Mouse (Mus musculus) limb, embryonic 10.5 days (tissue): ENCODE data around the gene Gm20604. TPM values are rescaled to one million over a fixed set of nuclear protein-coding genes. Genes with fewer than 3 reads are reported as not detected.
A peak's percentile ranks its signal among the peaks of the same experiment; 100 is the strongest.

ENCODE experiments used
- DNase-seq: peaks from one replicate; pipeline ENCODE4 v3.0.0-alpha.2; 2017; ENCODE audit warnings: low spot score
- H3K27ac ChIP-seq: fragments of 300-500 bp; sonication (generic); 2 replicates; pipeline ENCODE4 v1.5.1; 2016; ENCODE audit warnings: mild to moderate bottlenecking
- H3K27me3 ChIP-seq: fragments of 300-500 bp; sonication (generic); 2 replicates; pipeline ENCODE4 v1.6.1; 2016; ENCODE audit warnings: low read depth, mild to moderate bottlenecking; ENCODE audit not compliant: poor library complexity, severe bottlenecking
- H3K36me3 ChIP-seq: fragments of 300-500 bp; sonication (generic); 2 replicates; pipeline ENCODE4 v1.6.1; 2016; ENCODE audit warnings: mild to moderate bottlenecking, moderate library complexity
- H3K4me1 ChIP-seq: fragments of 300-500 bp; sonication (generic); 2 replicates; pipeline ENCODE4 v1.6.1; 2016
- H3K4me3 ChIP-seq: fragments of 300-500 bp; sonication (generic); 2 replicates; pipeline ENCODE4 v1.5.1; 2016; ENCODE audit warnings: mild to moderate bottlenecking, moderate library complexity
- H3K9me3 ChIP-seq: fragments of 300-500 bp; sonication (generic); replicated peaks from 2 replicates; pipeline ENCODE4 v1.6.1; 2016; ENCODE audit warnings: mild to moderate bottlenecking
- WGBS: fragments of 180-500 bp; shearing (Covaris S2); methylation state at CpG from one replicate; pipeline ENCODE4 v1.1.7; 2016; 5-methylcytosine and 5-hydroxymethylcytosine counted together
- polyA plus RNA-seq: library from polyadenylated mRNA; unstranded; fragments of >200 nt; fragmentation: Nextera tagmentation; extraction: Ambion mirVana; gene quantifications from 2 replicates; pipeline ENCODE4 v1.2.1, GENCODE M21; 2016

Gene Gm20604
- polyA plus RNA-seq, 1 experiment from 2014 or later, result 33.8 TPM

GRCm38 (mm10) chr12:102710851-102711375 lies 47.6 kb downstream of the Gm20604 start:
- Histone ChIP-seq H3K9me3 (no peaks in the 10 kb centered on the region), H3K4me3 (no peak overlapping the region), H3K27ac (no peak overlapping the region), H3K36me3 (no peaks in the 10 kb centered on the region), H3K27me3 (peaks cover 8% of the 10 kb centered on the region; the same call in 1 of the 2 replicates), H3K4me1 (peaks cover 21% of the 10 kb centered on the region)
- DNase-seq, result no peak
- WGBS, result 65% methylated on average over 4 of the region's 4 CpGs

- no peak overlapping the region for H3K27ac ChIP-seq
- 91% methylated on average over 5 of the region's 5 CpGs for WGBS
- no peak overlapping the region for H3K4me3 ChIP-seq
- peaks cover 8% of the 10 kb centered on the region; the same call in 1 of the 2 replicates for H3K27me3 ChIP-seq
- no peaks in the 10 kb centered on the region for H3K36me3 ChIP-seq
- H3K4me1 ChIP-seq, result peaks cover 30% of the 10 kb centered on the region
- DNase-seq, result no peak
- H3K9me3 ChIP-seq, result no peaks in the 10 kb centered on the region
Measured at GRCm38 (mm10) chr12:102709896-102710295, 48.6 kb downstream of the Gm20604 start.

DNA sequence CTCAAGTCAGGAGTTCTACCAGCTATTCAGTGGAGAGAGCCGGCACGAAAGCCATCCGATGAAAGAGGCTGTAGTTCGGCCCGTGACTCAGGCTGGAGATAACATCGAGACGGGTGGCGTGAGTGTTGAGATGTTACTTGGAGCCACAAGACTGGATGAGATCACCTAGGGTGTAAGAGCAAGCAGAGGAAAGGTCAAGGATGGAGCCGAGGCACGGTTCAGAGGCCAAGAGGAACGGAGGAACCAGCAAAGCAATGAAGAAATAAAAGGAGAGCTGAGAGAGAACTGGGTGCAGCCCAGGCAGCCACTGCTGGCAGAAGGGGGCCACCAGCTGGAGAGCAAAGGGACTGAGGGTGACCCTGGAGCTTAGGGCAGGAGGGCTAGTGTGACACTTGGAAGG lies 50.3 kb downstream of the Gm20604 start:
- WGBS, result 84% methylated on average over 11 of the region's 11 CpGs

GRCm38 (mm10) chr12:102706833-102707463 lies 51.5 kb downstream of the Gm20604 start:
- H3K27ac ChIP-seq, result no peak overlapping the region
- peaks cover 48% of the 10 kb centered on the region for H3K4me1 ChIP-seq
- 82% methylated on average over 10 of the region's 10 CpGs for WGBS
- no peak overlapping the region for H3K4me3 ChIP-seq
- H3K9me3 ChIP-seq, result no peaks in the 10 kb centered on the region
- no peak for DNase-seq
- H3K36me3 ChIP-seq, result no peaks in the 10 kb centered on the region
- peaks cover 19% of the 10 kb centered on the region; the same call in 1 of the 2 replicates for H3K27me3 ChIP-seq

More for the DNA sequence above, 50.3 kb downstream of the Gm20604 start:
- Histone ChIP-seq H3K4me1 (peaks cover 42% of the 10 kb centered on the region), H3K4me3 (no peak overlapping the region), H3K36me3 (no peaks in the 10 kb centered on the region), H3K27me3 (peaks cover 18% of the 10 kb centered on the region; the same call in 1 of the 2 replicates), H3K27ac (no peak overlapping the region), H3K9me3 (no peaks in the 10 kb centered on the region)
- no peak for DNase-seq

GRCm38 (mm10) chr12:102705906-102706640 lies 52.4 kb downstream of the Gm20604 start:
- Histone ChIP-seq H3K27ac (no peak overlapping the region), H3K4me1 (peaks cover 45% of the 10 kb centered on the region), H3K4me3 (peak overlapping the region; percentile 80; the same call in 1 of the 2 replicates), H3K9me3 (no peaks in the 10 kb centered on the region), H3K36me3 (no peaks in the 10 kb centered on the region), H3K27me3 (peaks cover 19% of the 10 kb centered on the region; the same call in 1 of the 2 replicates)
- DNase-seq, result no peak
- 84% methylated on average over 6 of the region's 6 CpGs for WGBS

DNA sequence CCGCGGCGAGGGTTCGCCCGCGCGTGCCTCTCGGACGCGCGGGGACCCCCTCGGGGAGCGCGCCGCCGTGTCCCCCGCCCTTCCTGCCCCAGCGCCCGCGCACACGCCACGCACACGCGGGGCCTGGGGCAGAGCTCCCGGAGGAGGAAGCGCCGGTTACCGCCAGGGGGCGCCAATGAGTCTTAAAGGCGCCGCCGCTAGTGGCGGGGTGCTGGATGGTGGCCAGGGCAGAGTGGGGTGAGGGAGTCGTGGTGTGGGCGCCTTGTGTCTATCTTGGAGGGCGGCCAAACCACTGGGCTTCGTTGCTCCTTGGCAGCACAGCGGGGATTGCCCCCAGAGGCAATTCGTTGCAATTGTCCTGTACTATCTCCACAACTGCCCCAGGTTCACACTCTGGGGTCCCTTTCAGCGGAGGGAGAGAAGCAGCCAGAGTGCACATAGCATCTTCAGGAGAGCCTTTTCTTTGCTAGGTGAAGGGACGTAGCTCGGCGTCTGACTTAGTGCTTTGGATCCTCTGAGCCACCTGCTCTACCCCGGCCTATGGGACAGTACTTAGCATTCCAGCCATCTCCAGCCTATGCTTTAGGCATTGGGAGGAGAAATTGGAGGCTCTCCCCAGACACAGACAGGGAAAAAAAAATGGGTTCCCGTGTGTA lies 53.1 kb downstream of the Gm20604 start:
- Histone ChIP-seq H3K27me3 (peaks cover 19% of the 10 kb centered on the region; the same call in 1 of the 2 replicates), H3K4me3 (peak overlapping the region; percentile 80), H3K36me3 (no peaks in the 10 kb centered on the region), H3K9me3 (no peaks in the 10 kb centered on the region), H3K4me1 (peaks cover 45% of the 10 kb centered on the region), H3K27ac (peak overlapping the region; percentile 90)
- DNase-seq, result peak; percentile 92
- WGBS, result 2% methylated on average over 45 of the region's 45 CpGs

DNA sequence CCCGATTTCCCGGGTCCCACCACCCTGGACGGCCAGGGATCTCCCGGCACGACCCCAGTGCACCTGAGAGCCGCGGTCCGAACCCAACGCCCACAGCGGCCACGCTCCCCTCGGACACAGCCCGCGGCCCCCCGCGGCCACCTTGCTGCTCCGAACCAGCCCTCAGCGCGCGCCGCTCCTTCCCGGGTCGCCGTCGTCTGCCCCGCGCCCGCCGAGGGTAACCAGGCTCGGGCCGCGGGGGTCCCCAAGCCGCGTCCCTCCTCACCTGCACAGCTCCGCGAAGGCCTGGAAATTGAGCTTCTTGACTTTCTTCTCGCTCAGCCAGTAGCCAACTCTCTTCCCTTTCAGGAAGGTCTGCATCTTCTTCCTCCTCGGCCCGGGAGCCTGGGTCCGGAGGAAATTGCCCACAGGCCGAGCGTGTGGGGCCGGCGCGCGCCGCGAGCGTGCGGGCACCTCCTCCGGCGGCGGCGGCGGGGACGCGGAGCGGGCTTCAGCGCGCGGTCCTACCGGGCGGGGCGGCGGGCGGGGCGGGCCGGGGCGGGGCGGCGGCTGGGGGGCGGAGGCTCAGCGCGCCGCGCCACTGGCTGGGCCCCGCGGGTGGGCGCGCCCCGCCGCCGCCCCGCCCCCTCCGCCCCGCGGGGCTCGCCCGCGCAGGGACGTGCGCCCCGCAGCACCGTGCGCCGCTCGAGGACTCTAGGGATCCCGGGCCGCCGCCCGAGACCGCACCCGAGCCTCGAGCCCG lies 53.8 kb downstream of the Gm20604 start, which contains the start of gene Itpk1:
Gene Itpk1, minus strand, starts transcription at position 474 of the 742 bp plus-strand sequence.
- Histone ChIP-seq H3K27ac (peak within 1 kb of the TSS; percentile 90), H3K36me3 (no peaks in the 10 kb centered on the region), H3K4me1 (peaks cover 52% of the 10 kb centered on the region), H3K27me3 (peaks cover 19% of the 10 kb centered on the region; the same call in 1 of the 2 replicates), H3K4me3 (peak within 1 kb of the TSS; percentile 80), H3K9me3 (no peaks in the 10 kb centered on the region)
- peak; percentile 76 for DNase-seq
- 1% methylated on average over 103 of the region's 105 CpGs for WGBS

GRCm38 (mm10) chr12:102703921-102704408 lies 54.5 kb downstream of the Gm20604 start:
- Histone ChIP-seq H3K27me3 (peaks cover 19% of the 10 kb centered on the region; the same call in 1 of the 2 replicates), H3K9me3 (no peaks in the 10 kb centered on the region), H3K27ac (peak overlapping the region; percentile 90), H3K4me3 (peak overlapping the region; percentile 80), H3K4me1 (peaks cover 58% of the 10 kb centered on the region), H3K36me3 (no peaks in the 10 kb centered on the region)
- 4% methylated on average over 17 of the region's 17 CpGs for WGBS
- peak; percentile 47 for DNase-seq

- no peak for DNase-seq
- Histone ChIP-seq H3K36me3 (no peaks in the 10 kb centered on the region), H3K4me1 (peaks cover 63% of the 10 kb centered on the region), H3K27ac (peak overlapping the region; percentile 75; the same call in 1 of the 2 replicates), H3K4me3 (peak overlapping the region; percentile 80), H3K9me3 (no peaks in the 10 kb centered on the region), H3K27me3 (peaks cover 19% of the 10 kb centered on the region; the same call in 1 of the 2 replicates)
- WGBS, result 60% methylated on average over 6 of the region's 6 CpGs
Measured at GRCm38 (mm10) chr12:102703441-102703840, 55.0 kb downstream of the Gm20604 start.

DNA sequence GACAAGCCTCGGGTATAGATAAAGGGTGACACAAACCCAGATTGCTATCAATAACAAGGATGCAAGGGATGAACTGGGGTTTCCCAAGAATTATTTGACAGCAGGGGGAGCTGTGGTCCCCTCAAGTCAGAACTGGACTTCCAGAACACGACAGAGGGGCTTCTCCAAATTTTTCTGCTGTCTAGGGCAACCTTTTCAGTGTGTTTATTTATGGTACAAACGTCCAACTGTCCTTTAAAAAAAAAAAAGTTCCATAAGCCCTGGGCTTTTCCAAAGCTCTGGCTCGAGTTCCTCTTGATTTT lies 55.4 kb downstream of the Gm20604 start:
- Histone ChIP-seq H3K4me1 (peaks cover 67% of the 10 kb centered on the region), H3K27me3 (peaks cover 19% of the 10 kb centered on the region; the same call in 1 of the 2 replicates), H3K4me3 (peak overlapping the region; percentile 80), H3K36me3 (no peaks in the 10 kb centered on the region), H3K27ac (peak overlapping the region; percentile 75), H3K9me3 (no peaks in the 10 kb centered on the region)
- DNase-seq, result no peak
- WGBS, result 10% methylated on average over 4 of the region's 4 CpGs

DNA sequence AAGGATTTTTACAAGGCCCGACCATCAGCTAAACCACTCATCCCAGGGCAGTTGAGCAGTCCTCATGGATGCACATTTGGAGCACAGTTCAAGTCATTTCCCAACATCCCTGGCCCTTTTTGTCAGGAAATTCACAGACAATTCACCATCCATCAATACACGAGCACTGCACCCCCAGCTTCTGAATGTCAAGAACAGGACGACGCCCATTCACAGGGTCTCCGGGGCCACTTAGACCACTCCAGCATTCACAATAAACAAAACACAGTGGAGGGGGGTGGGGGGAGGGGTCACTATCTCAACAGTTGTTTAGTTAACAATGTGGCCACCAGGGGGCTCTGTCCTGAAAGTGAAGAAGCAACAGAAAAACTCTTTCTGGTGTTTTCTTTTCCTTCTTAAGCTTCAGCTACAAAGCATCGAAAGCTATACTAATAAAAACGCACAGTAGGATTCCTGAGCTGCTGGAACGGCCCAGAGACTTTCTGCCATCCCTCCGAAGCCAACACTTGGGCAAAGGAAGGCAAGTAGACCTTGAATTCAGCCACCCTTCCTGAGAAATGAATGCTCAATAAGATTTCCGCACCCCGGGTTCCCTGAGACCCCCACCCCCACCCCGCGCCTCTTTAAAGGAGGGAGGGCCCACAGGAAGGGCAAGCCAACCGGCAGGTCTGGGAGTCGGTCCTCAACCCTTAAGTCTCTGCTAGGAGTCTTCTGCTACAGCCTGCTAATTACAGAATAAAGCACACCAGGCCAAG lies 55.9 kb downstream of the Gm20604 start:
- H3K27me3 ChIP-seq, result peaks cover 15% of the 10 kb centered on the region; the same call in 1 of the 2 replicates
- peak overlapping the region; percentile 80 for H3K4me3 ChIP-seq
- H3K9me3 ChIP-seq, result no peaks in the 10 kb centered on the region
- no peaks in the 10 kb centered on the region for H3K36me3 ChIP-seq
- peaks cover 73% of the 10 kb centered on the region for H3K4me1 ChIP-seq
- 10% methylated on average over 15 of the region's 15 CpGs for WGBS
- peak; percentile 86 for DNase-seq
- H3K27ac ChIP-seq, result peak overlapping the region; percentile 75
